ENCODE assay signal across 12 mouse cellular contexts in the genomic region with DNA sequence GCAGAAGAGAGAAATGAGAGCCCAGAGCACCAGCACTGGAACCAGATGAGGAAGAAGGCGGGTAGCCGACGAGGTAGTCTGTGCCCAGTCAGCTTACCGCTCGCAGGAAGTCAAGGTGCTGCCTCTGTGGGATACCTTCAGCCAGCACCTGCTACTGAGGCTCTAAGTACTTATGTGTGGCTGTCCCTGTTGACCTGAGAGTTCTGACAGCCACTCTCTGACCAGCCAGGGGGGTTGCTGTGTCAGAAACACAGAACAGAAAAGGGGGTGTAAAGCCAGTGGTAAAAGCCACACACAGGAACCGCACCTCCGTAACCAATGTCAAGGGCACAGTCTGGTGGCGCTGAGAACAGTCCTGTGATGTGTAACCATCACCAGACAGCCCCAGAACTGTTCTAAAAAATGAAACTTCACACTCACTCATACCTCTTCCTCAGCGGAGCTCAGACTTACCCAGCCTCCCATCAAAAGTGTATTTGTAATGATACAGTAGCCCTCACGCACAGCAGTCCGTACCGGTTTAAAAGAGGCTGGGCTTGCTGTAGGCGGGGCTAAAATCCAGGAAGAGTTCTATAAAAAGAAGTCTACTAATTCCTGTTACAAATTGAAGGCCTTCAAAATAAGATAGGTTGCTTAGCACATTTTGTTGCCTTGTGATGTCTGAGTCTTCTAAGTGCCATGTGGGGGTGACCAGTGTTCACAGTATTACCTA.
DNase-seq lines count a peak whose midpoint lies in the region; ATAC-seq and TF ChIP-seq lines count a peak whose summit lies in the region.
"Had no signal": no experiment of that assay in that cellular context is flagged by ENCODE, and none has a peak within 500 bp of the region (broad histone marks: within the 10 kb centered on the region; RNA-seq: fewer than 3 reads in every experiment).

No protein-coding gene starts in this region.

- ATAC-seq in liver, embryonic 14.5 days (ENCODE audit: insufficient read depth), result no peak

- H3K4me2 ChIP-seq in liver, embryonic 14.5 days (ENCODE audit: low read depth), result no peak overlapping the region
- H3K4me2 ChIP-seq: forebrain, embryonic 12.5 days; hindbrain, embryonic 15.5 days had no signal

- 79% methylated on average over 13 of the region's 13 CpGs for WGBS in heart, embryonic 10.5 days
- 76% methylated on average over 13 of the region's 13 CpGs for WGBS in liver, embryonic 14.5 days (ENCODE audit: insufficient replicate concordance)

- H3K4me1 ChIP-seq in heart, embryonic 10.5 days, result peaks cover 78% of the 10 kb centered on the region
- H3K4me1 ChIP-seq in liver, embryonic 14.5 days (replicated peaks; ENCODE audit: control insufficient read depth in 2 of 2, insufficient read depth in 2 of 2, low read length in 1 of 2), result peaks cover 47 to 55% of the 10 kb centered on the region in 2 experiments

- peak overlapping the region; percentile 79 for H3K27ac ChIP-seq in heart, embryonic 10.5 days
- 0 out of 2 replicates have a peak overlapping the region, but pooled peaks have one; percentile 41 for H3K27ac ChIP-seq in liver, embryonic 14.5 days
- H3K27ac ChIP-seq: forebrain, embryonic 12.5 days; hindbrain, embryonic 15.5 days; layer of hippocampus, adult 2 months had no signal

- 0 out of 2 replicates have a peak, but pooled peaks cover 3% of the 10 kb centered on the region for H3K9me3 ChIP-seq in heart, embryonic 10.5 days
- H3K9me3 ChIP-seq in liver, embryonic 14.5 days (ENCODE audit: control insufficient read depth, low read length), result no peaks in the 10 kb centered on the region
- H3K9me3 ChIP-seq: forebrain, embryonic 12.5 days; hindbrain, embryonic 15.5 days had no signal

- peaks cover 3% of the 10 kb centered on the region; the same call in 1 of the 2 replicates for H3K36me3 ChIP-seq in heart, embryonic 10.5 days
- no peaks in the 10 kb centered on the region for H3K36me3 ChIP-seq in liver, embryonic 14.5 days (replicated peaks; ENCODE audit: control insufficient read depth, insufficient read depth, low read depth)
- H3K36me3 ChIP-seq: forebrain, embryonic 12.5 days; hindbrain, embryonic 15.5 days had no signal

- no peak for TF ChIP-seq EP300 in liver, embryonic 14.5 days (IDR thresholded peaks at IDR 0.05; ENCODE audit: low read depth)

- H3K27me3 ChIP-seq in heart, embryonic 10.5 days (ENCODE audit: insufficient read depth, poor library complexity, severe bottlenecking), result no peaks in the 10 kb centered on the region
- no peaks in the 10 kb centered on the region for H3K27me3 ChIP-seq in liver, embryonic 14.5 days (ENCODE audit: control insufficient read depth, insufficient read depth, low read length)
- H3K27me3 ChIP-seq: forebrain, embryonic 12.5 days; hindbrain, embryonic 15.5 days had no signal

- peak; percentile 64 for DNase-seq in heart, embryonic 10.5 days (ENCODE audit: low spot score)
- DNase-seq in heart, adult 8-10 months (ENCODE audit: low spot score), result no peak
- DNase-seq in spleen, postnatal 36 days (ENCODE audit: low spot score in 2 of 2), result peak; percentile 36
- DNase-seq in spleen, postnatal 14 days (ENCODE audit: low spot score in 2 of 2), result no peak
- DNase-seq in liver, embryonic 14.5 days (ENCODE audit: low read depth in 3 of 3, low spot score in 3 of 3), result no peak
- DNase-seq in gastrocnemius, postnatal 4 days (ENCODE audit: low spot score in 2 of 2), result no peak
- no peak for DNase-seq in frontal cortex, postnatal 25 days (ENCODE audit: low spot score in 2 of 2)
- DNase-seq in urinary bladder, postnatal 25 days (ENCODE audit: low spot score), result no peak
- DNase-seq: right cerebral cortex, postnatal 25 days had no signal

- no peak overlapping the region for H3K9ac ChIP-seq in liver, embryonic 14.5 days (replicated peaks)
- H3K9ac ChIP-seq: forebrain, embryonic 12.5 days; hindbrain, embryonic 15.5 days had no signal

- TF ChIP-seq CTCF in liver, embryonic 14.5 days (IDR thresholded peaks at IDR 0.05; ENCODE audit: low read depth), result no peak

- no peak overlapping the region for H3K4me3 ChIP-seq in heart, embryonic 10.5 days
- no peak overlapping the region for H3K4me3 ChIP-seq in liver, embryonic 14.5 days (ENCODE audit: insufficient read depth in 1 of 2, low read depth in 2 of 2, low read length in 2 of 2)
- H3K4me3 ChIP-seq: forebrain, embryonic 12.5 days; hindbrain, embryonic 15.5 days; layer of hippocampus, adult 2 months had no signal

Comparison
In these comparisons a context has a peak if more than half of its experiments do, and no peak if none do; other contexts are left out.
1. DNase-seq: peak in heart, embryonic 10.5 days (single experiment) and spleen, postnatal 36 days (2 of 2); none in heart, adult 8-10 months (single experiment), spleen, postnatal 14 days (0 of 2), liver, embryonic 14.5 days (0 of 3), gastrocnemius, postnatal 4 days (0 of 2), frontal cortex, postnatal 25 days (0 of 2) and urinary bladder, postnatal 25 days (single experiment).